Mouse (Mus musculus): ENCODE results near the gene Slc44a1. TPM values are rescaled to one million over a fixed set of nuclear protein-coding genes. Genes with fewer than 3 reads are reported as not detected.

Gene Slc44a1
- polyA plus RNA-seq, 1 experiment from 2014 or later, result 4.8 TPM

GRCm38 (mm10) chr4:53638549-53639123, 198.4 kb downstream of the Slc44a1 start:
- Histone ChIP-seq H3K36me3 (ENCODE audit: control insufficient read depth, insufficient read depth, low read length) (0 out of 2 replicates have a peak, but pooled peaks cover 3% of the 10 kb centered on the region), H3K9ac (ENCODE audit: low read depth, low read length) (no peak overlapping the region), H3K4me2 (ENCODE audit: low read length) (no peak overlapping the region), H3K4me1 (ENCODE audit: control insufficient read depth, insufficient read depth, low read depth, low read length) (peaks cover 22% of the 10 kb centered on the region), H3K27ac (ENCODE audit: low read depth, low read length) (no peak overlapping the region), H3K9me3 (ENCODE audit: control insufficient read depth, low read length) (no peaks in the 10 kb centered on the region), H3K4me3 (ENCODE audit: low read length) (no peak overlapping the region), H3K27me3 (replicated peaks; ENCODE audit: control insufficient read depth, insufficient read depth, low read length) (no peaks in the 10 kb centered on the region)
- no peak for ATAC-seq
- 76% methylated on average over 7 of the region's 7 CpGs for WGBS

- peaks cover 19% of the 10 kb centered on the region for H3K36me3 ChIP-seq (ENCODE audit: control insufficient read depth, insufficient read depth, low read length)
- no peaks in the 10 kb centered on the region for H3K27me3 ChIP-seq (replicated peaks; ENCODE audit: control insufficient read depth, insufficient read depth, low read length)
- no peaks in the 10 kb centered on the region for H3K9me3 ChIP-seq (ENCODE audit: control insufficient read depth, low read length)
- no peak overlapping the region for H3K27ac ChIP-seq (ENCODE audit: low read depth, low read length)
- ATAC-seq, result no peak
- no peak overlapping the region for H3K9ac ChIP-seq (ENCODE audit: low read depth, low read length)
- no peak overlapping the region for H3K4me3 ChIP-seq (ENCODE audit: low read length)
- no peaks in the 10 kb centered on the region for H3K4me1 ChIP-seq (ENCODE audit: control insufficient read depth, insufficient read depth, low read depth, low read length)
- 65% methylated on average over 3 of the region's 3 CpGs for WGBS
- H3K4me2 ChIP-seq (ENCODE audit: low read length), result no peak overlapping the region
These were observed 217.8 kb downstream of the Slc44a1 start for GRCm38 (mm10) chr4:53658029-53658428.

- Histone ChIP-seq H3K4me3 (ENCODE audit: low read length) (no peak overlapping the region), H3K27ac (ENCODE audit: low read depth, low read length) (no peak overlapping the region), H3K4me1 (ENCODE audit: control insufficient read depth, insufficient read depth, low read depth, low read length) (no peaks in the 10 kb centered on the region), H3K27me3 (replicated peaks; ENCODE audit: control insufficient read depth, insufficient read depth, low read length) (no peaks in the 10 kb centered on the region), H3K9ac (ENCODE audit: low read depth, low read length) (no peak overlapping the region), H3K4me2 (ENCODE audit: low read length) (no peak overlapping the region), H3K36me3 (ENCODE audit: control insufficient read depth, insufficient read depth, low read length) (peaks cover 16% of the 10 kb centered on the region), H3K9me3 (ENCODE audit: control insufficient read depth, low read length) (no peaks in the 10 kb centered on the region)
- no peak for ATAC-seq
These were observed 220.5 kb downstream of the Slc44a1 start for GRCm38 (mm10) chr4:53660711-53661110.

Other genes with a start within 250 kb of the Slc44a1 start
- gene Fsd1l, start 191.1 kb downstream of the Slc44a1 start, polyA plus RNA-seq (2015; fragmentation: Nextera tagmentation; extraction: Ambion mirVana), result 26.6 and 32.9 TPM in 2 replicates

All from hindbrain, embryonic 16.5 days (tissue).